Mouse (Mus musculus) heart, adult 2 months (tissue): ENCODE data around the gene Hibch.
"Not testable (repeated sequence)": the region's sequence is repeated elsewhere in the genome, so short reads cannot be mapped to it uniquely, and the experiment has no call there.

Experiments
- CTCF ChIP-seq: fragments of 200-600 bp; IDR thresholded peaks from 2 replicates; pipeline ENCODE4 v1.8.1; 2022; ENCODE audit warnings: antibody characterized with exemption, mild to moderate bottlenecking, moderate library complexity
- EP300 ChIP-seq: fragments of 200-500 bp; IDR thresholded peaks from 2 replicates; pipeline ENCODE4 v1.6.1; 2011; ENCODE audit warnings: low read depth, low read length, control low read depth; ENCODE audit not compliant: insufficient read depth
- POLR2A ChIP-seq: fragments of 200-500 bp; IDR thresholded peaks from 2 replicates; pipeline ENCODE4 v1.6.1; 2011; ENCODE audit warnings: mild to moderate bottlenecking, low read depth, low read length, control low read depth; ENCODE audit not compliant: insufficient read depth

DNA sequence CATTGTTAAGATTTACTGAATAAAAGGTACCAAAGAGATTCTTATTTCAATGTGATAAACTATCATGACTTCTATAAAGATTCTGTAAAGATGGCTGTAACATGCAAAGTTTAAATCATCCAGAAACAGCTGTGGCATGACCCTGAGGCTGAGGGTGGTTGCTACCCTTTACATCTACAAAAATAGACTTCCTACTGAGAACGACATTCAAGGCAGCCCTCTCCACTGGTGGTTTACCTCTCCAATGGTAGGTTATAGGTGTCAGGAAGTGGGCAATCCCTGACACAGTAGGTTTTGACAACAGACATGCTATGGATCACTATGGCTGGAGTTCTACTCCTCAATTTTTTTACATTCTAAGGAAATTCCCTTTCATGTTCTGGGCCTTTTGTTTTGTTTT lies 79.8 kb downstream of the Hibch start:
- TF ChIP-seq CTCF, EP300, POLR2A: not testable (repeated sequence)
